Mouse (Mus musculus) neural tube, embryonic 11.5 days (tissue): ENCODE results near the gene Myh3. TPM values are rescaled to one million over a fixed set of nuclear protein-coding genes. Genes with fewer than 3 reads are reported as not detected.

Experiments
- ATAC-seq: fragments of 200-750 bp; cut with Nextera tagmentation; 2 replicates; pipeline ENCODE4 v1.8.0; 2017; ENCODE audit warnings: moderate number of reproducible peaks, mild to moderate bottlenecking, moderate TSS enrichment, moderate library complexity; ENCODE audit not compliant: insufficient read depth, low FRiP score, low TSS enrichment
- DNase-seq: peaks from one replicate; pipeline ENCODE4 v3.0.0-alpha.2; 2015; ENCODE audit warnings: low spot score
- H3K27ac ChIP-seq: fragments of 300-500 bp; sonication (generic); 2 replicates; pipeline ENCODE4 v1.5.1; 2014; ENCODE audit warnings: low read depth, mild to moderate bottlenecking, low read length
- H3K27me3 ChIP-seq: fragments of 300-500 bp; sonication (generic); 2 replicates; pipeline ENCODE4 v1.6.1; 2014; ENCODE audit warnings: mild to moderate bottlenecking, low read length, mixed read lengths; ENCODE audit not compliant: control insufficient read depth, insufficient read depth
- H3K36me3 ChIP-seq: fragments of 300-500 bp; sonication (generic); 2 replicates; pipeline ENCODE4 v1.6.1; 2014; ENCODE audit warnings: mild to moderate bottlenecking, low read length, moderate library complexity, mixed read lengths; ENCODE audit not compliant: control insufficient read depth, insufficient read depth
- H3K4me1 ChIP-seq: fragments of 300-500 bp; sonication (generic); 2 replicates; pipeline ENCODE4 v1.6.1; 2014; ENCODE audit warnings: low read length, mixed read lengths; ENCODE audit not compliant: control insufficient read depth, insufficient read depth
- H3K4me2 ChIP-seq: fragments of 300-500 bp; sonication (generic); 2 replicates; pipeline ENCODE4 v1.6.1; 2014; ENCODE audit warnings: low read depth, mild to moderate bottlenecking, moderate library complexity
- H3K4me3 ChIP-seq: fragments of 300-500 bp; sonication (generic); 2 replicates; pipeline ENCODE4 v1.5.1; 2014; ENCODE audit warnings: low read depth, low read length
- H3K9ac ChIP-seq: fragments of 300-500 bp; sonication (generic); 2 replicates; pipeline ENCODE4 v1.6.1; 2014; ENCODE audit warnings: mild to moderate bottlenecking, low read length
- H3K9me3 ChIP-seq: fragments of 300-500 bp; sonication (generic); 2 replicates; pipeline ENCODE4 v1.6.1; 2016; ENCODE audit warnings: low read length; ENCODE audit not compliant: control insufficient read depth
- WGBS: fragments of 180-500 bp; shearing (Covaris S2); extraction: QIAGEN DNeasy Blood & Tissue Kit; methylation state at CpG from one replicate; pipeline ENCODE4 v1.1.7; 2014; 5-methylcytosine and 5-hydroxymethylcytosine counted together
- polyA plus RNA-seq: library from polyadenylated mRNA; unstranded; fragments of >200 nt; fragmentation: Nextera tagmentation; extraction: Ambion mirVana; gene quantifications from 2 replicates; pipeline ENCODE4 v1.2.1, GENCODE M21; 2014

The Myh3 gene
- polyA plus RNA-seq, 1 experiment from 2014 or later = 29.9 TPM

DNA sequence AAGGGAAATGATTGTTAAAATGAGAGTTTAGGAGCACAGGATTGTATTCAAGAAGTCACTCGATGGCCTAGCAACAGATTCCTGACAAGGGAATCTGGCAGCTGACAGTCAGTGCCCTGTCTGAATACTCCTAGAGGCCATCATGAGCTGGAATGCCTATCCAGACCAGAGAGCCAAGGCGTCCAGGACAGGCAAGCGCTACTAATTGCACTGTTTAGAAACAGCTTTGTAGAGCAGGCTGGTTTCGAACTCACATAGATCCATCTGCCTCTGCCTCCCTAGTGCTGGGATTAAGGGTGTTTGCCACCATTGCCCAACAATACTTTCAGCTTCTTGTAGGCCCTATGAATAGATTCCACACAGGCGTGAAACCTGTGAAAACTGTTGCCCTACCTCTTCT, 36.2 kb downstream of the Myh3 start:
- H3K4me1 ChIP-seq = no peaks in the 10 kb centered on the region
- 93% methylated on average over 5 of the region's 5 CpGs for WGBS
- DNase-seq (no peak), ATAC-seq (no peak)
- H3K36me3 ChIP-seq = no peaks in the 10 kb centered on the region
- no peaks in the 10 kb centered on the region for H3K27me3 ChIP-seq
- no peak overlapping the region for H3K27ac ChIP-seq
- H3K9me3 ChIP-seq = no peaks in the 10 kb centered on the region
- no peak overlapping the region for H3K9ac ChIP-seq
- H3K4me3 ChIP-seq = no peak overlapping the region
- no peak overlapping the region for H3K4me2 ChIP-seq

DNA sequence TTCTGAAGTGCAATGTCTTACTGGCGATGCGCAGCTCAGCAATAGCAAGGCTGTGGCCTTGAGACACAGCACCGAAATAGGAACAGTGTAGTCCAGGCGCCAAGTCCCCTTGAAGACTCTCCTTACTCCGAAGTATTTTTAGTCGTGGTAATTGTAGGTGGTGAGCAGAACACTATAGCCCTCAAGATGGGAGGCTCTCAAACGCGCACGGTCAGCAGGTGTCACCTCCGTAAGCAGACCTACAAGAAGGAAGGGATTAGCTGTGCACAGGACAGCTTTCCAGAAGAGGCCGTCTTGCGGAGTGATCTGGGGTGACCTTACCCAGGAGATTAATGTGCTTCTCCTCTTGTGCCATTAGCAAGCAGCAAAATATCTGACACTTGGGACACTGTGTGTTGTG, 36.8 kb downstream of the Myh3 start:
- H3K27ac ChIP-seq = no peak overlapping the region
- 0 out of 2 replicates have a peak, but pooled peaks cover 3% of the 10 kb centered on the region for H3K4me1 ChIP-seq
- H3K27me3 ChIP-seq = no peaks in the 10 kb centered on the region
- no peaks in the 10 kb centered on the region for H3K9me3 ChIP-seq
- no peaks in the 10 kb centered on the region for H3K36me3 ChIP-seq
- H3K4me3 ChIP-seq = no peak overlapping the region
- WGBS = 92% methylated on average over 12 of the region's 12 CpGs
- no peak overlapping the region for H3K9ac ChIP-seq
- DNase-seq (no peak), ATAC-seq (no peak)
- H3K4me2 ChIP-seq = no peak overlapping the region

DNA sequence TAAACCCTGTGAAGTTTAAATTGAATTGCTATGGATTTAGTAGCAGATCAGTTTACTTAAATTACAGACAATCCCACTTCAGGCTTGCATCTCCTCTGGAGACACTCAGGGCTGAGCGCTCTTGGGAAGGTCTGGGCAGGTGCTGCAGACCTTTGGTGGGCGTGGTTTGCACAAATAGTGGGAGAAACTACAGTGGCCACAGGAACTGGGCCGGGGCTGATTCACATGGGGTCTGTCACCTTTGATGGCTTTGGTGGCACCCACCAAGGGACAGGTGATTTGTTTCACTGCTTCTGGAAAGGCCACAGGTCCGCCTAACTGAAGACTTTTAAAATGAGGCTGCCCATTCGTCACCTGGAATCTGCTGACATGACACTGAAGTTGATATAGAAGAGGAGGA, 38.6 kb downstream of the Myh3 start:
- Histone ChIP-seq H3K4me2 (no peak overlapping the region), H3K27me3 (no peaks in the 10 kb centered on the region), H3K36me3 (no peaks in the 10 kb centered on the region), H3K4me1 (0 out of 2 replicates have a peak, but pooled peaks cover 4% of the 10 kb centered on the region), H3K4me3 (no peak overlapping the region), H3K9me3 (no peaks in the 10 kb centered on the region), H3K27ac (no peak overlapping the region), H3K9ac (no peak overlapping the region)
- ATAC-seq (no peak), DNase-seq (no peak)
- 84% methylated on average over 5 of the region's 5 CpGs for WGBS

DNA sequence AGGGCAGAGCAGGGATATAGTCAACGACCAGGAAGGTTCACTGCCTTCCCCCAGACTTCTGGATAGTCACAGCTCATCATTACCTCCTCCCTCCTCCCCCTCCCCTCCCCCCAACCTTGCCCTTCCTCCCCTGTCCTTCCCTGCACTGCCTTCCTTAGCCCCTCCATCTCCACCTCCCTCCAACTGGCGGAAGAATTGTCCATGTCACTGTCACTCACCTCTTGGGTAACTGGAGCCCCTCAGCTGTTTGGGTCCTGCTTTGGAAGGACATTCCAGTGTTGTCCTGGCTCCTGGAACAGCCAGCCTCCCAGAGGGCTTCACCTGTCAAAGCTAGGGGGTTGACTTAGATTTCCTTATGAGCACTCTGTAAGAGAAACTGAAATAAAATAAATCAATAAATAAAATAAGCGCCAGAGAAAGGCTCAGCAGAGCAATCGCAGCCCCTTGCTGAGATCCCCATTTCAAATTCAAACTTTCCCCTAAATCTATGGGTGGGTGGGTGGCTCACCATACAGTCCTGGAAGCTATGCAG, 41.5 kb downstream of the Myh3 start:
- Histone ChIP-seq H3K4me1 (0 out of 2 replicates have a peak, but pooled peaks cover 6% of the 10 kb centered on the region), H3K4me2 (no peak overlapping the region), H3K27me3 (no peaks in the 10 kb centered on the region), H3K9ac (no peak overlapping the region), H3K36me3 (no peaks in the 10 kb centered on the region), H3K9me3 (no peaks in the 10 kb centered on the region), H3K27ac (no peak overlapping the region), H3K4me3 (no peak overlapping the region)
- WGBS = 42% methylated on average over 4 of the region's 4 CpGs
- DNase-seq = no peak
- ATAC-seq = no peak

DNA sequence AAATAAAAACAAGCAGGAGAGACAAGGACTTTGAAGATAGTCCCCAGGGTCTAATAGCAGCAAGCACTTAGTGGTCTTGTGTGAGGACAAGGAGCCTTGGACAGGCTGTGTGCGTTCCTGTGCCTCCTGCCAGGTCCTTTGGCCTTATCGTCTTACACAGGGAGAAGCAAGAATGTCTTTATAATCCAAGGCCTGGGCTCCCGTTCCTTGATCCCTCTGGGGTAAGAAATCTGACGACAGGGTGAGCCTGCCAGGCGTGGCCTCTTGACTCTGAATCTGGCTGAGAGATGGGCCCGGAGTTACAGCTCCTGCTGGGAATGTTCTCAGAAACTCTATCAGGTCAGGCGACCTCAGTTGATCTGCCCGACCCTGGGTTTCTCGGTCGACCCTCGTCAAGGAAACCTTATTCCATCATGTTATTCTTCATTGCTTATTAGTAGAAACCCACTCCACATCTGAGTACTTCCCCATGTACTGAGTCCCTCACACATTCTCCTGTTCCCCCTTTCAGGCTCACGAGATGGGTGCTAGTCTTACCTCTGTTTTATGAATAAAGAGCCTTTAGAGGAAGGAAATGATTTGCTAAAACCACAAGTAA, 42.7 kb downstream of the Myh3 start:
- no peak overlapping the region for H3K4me2 ChIP-seq
- 55% methylated on average over 12 of the region's 12 CpGs for WGBS
- H3K27me3 ChIP-seq = no peaks in the 10 kb centered on the region
- 0 out of 2 replicates have a peak, but pooled peaks cover 6% of the 10 kb centered on the region for H3K4me1 ChIP-seq
- no peaks in the 10 kb centered on the region for H3K9me3 ChIP-seq
- H3K9ac ChIP-seq = no peak overlapping the region
- DNase-seq = no peak
- H3K36me3 ChIP-seq = no peaks in the 10 kb centered on the region
- no peak overlapping the region for H3K4me3 ChIP-seq
- no peak overlapping the region for H3K27ac ChIP-seq
- ATAC-seq = no peak

DNA sequence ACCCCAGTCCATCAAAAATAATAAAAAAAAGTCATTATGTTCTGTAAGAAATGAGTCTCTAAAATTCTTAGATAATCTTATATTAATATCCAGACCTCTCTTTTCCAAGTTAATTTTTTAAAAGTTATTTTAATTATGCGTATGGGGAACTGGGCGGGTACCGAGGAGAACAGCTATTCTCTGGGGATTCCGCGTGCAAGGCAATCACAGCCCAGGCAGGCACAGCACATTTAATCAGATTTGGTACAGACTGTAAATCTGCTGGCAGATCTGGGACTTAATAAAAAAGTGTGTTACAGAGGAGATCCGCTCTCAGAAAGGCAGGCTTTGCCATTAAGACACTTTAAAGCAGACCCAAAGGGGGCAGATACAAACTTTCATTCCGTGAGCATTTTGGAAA, 46.8 kb downstream of the Myh3 start:
- peak; percentile 77; the same call in 1 of the 2 replicates for ATAC-seq
- Histone ChIP-seq H3K4me2 (no peak overlapping the region), H3K36me3 (no peaks in the 10 kb centered on the region), H3K9me3 (no peaks in the 10 kb centered on the region), H3K9ac (no peak overlapping the region), H3K27ac (0 out of 2 replicates have a peak overlapping the region, but pooled peaks have one; percentile 42), H3K4me3 (no peak overlapping the region), H3K27me3 (no peaks in the 10 kb centered on the region), H3K4me1 (0 out of 2 replicates have a peak, but pooled peaks cover 3% of the 10 kb centered on the region)
- WGBS = 52% methylated on average over 7 of the region's 7 CpGs
- no peak for DNase-seq

DNA sequence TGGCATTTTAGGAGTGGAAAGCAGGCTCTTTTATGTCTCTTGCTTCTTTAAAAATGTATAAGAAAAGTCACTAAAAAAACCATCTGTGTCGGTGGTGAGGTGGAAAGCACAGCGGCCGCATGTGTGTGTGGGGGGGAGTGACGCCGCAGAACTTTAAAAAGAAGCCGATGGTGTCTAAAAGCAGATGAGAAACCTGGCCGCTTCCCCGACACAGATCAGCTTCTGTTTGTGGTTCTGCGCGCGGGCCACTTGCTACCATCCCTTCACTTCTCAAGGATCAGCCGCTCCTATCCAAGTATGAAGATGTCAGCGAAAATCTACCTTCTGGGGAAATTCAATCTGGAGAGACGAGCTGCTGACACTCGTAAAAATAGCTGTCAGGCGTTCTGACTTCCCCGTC, 47.3 kb downstream of the Myh3 start:
- Histone ChIP-seq H3K36me3 (no peaks in the 10 kb centered on the region), H3K4me3 (no peak overlapping the region), H3K4me2 (peak overlapping the region; percentile 17; the same call in 1 of the 2 replicates), H3K4me1 (0 out of 2 replicates have a peak, but pooled peaks cover 3% of the 10 kb centered on the region), H3K27me3 (no peaks in the 10 kb centered on the region), H3K9me3 (no peaks in the 10 kb centered on the region), H3K9ac (no peak overlapping the region), H3K27ac (0 out of 2 replicates have a peak overlapping the region, but pooled peaks have one; percentile 42)
- ATAC-seq (no peak), DNase-seq (no peak)
- WGBS = 65% methylated on average over 17 of the region's 17 CpGs

DNA sequence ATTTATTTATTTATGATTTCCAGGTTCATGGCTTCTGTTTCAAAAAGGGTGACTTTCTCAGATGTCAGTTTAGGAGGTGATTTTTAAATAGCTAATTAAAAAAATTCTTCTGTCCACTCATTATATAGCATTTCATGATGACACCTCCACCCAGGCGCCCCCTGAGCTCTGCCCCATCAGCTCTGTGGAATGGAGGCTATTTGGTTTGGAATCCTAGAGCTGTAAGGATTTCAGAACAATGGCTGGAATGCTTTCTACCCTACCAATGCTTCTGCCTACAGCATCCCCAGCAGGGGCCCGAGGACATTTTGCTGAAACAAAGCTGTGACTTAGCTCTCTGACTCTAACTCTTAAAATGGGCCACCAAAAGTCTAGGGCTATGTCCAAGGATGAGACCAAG, 55.4 kb downstream of the Myh3 start:
- no peaks in the 10 kb centered on the region for H3K9me3 ChIP-seq
- DNase-seq (no peak), ATAC-seq (no peak)
- H3K4me1 ChIP-seq = no peaks in the 10 kb centered on the region
- H3K4me3 ChIP-seq = no peak overlapping the region
- H3K36me3 ChIP-seq = no peaks in the 10 kb centered on the region
- WGBS = 76% methylated on average over 2 of the region's 2 CpGs
- no peak overlapping the region for H3K9ac ChIP-seq
- H3K4me2 ChIP-seq = no peak overlapping the region
- no peak overlapping the region for H3K27ac ChIP-seq
- no peaks in the 10 kb centered on the region for H3K27me3 ChIP-seq

DNA sequence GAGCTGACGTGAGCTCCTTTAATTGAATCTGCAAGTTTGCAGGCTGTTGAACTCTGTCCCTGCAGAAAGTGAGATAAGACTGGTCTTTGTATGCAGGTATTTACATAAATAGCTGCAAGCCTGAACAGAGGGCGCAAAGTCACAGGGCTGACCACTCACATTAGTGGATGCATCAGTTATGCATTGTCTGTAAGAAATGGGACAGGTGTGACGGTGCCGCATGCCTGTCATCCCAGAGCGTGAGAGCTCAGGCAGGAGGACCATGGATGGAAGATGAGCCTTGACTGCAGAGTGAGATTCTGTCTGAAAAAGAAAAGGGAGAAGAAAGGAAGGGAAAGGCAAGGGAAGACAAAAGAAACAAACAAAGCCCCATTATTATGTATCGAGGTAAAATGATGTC, 56.6 kb downstream of the Myh3 start:
- H3K4me2 ChIP-seq = no peak overlapping the region
- ATAC-seq (no peak), DNase-seq (no peak)
- H3K9me3 ChIP-seq = no peaks in the 10 kb centered on the region
- no peaks in the 10 kb centered on the region for H3K27me3 ChIP-seq
- no peaks in the 10 kb centered on the region for H3K36me3 ChIP-seq
- no peak overlapping the region for H3K4me3 ChIP-seq
- 86% methylated on average over 6 of the region's 6 CpGs for WGBS
- H3K4me1 ChIP-seq = no peaks in the 10 kb centered on the region
- H3K9ac ChIP-seq = no peak overlapping the region
- no peak overlapping the region for H3K27ac ChIP-seq
